Mouse (Mus musculus): ENCODE measurements at regions not wholly inside any gene's neighbourhood (a gene's known extent, or its start where the extent isn't known, plus 50 kb on each side); places are given as distances from the start of the nearest gene placed in this dataset.
"Not testable (repeated sequence)": the region's sequence is repeated elsewhere in the genome, so short reads cannot be mapped to it uniquely, and the experiment has no call there.

DNA sequence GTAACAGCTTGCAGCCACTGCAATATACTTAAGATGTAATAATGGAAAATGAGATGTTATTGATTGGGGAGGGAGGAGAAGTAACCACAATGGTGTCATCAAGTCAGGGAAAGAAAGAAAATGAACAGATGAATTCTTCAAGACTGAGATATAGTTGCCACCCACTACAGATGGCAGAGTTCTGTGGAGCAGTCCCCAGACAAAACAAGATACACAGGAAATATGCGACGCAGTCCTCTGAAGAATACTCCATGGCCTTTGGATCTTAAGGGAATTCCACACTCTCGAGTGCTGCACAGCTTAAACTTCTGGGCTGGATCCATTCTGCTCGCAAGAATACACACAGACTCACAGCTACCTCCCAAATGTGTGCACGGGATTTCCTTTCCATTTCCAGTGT lies 113.4 kb downstream of the Sox4 start:
- DNase-seq (ENCODE audit: low spot score), result no peak

- DNase-seq (ENCODE audit: low spot score), result no peak
These were observed 114.4 kb downstream of the Sox4 start for GRCm38 (mm10) chr13:28839084-28839483.

GRCm38 (mm10) chr13:28838216-28838615 lies 115.3 kb downstream of the Sox4 start:
- no peak for DNase-seq (ENCODE audit: low spot score)

GRCm38 (mm10) chr13:28837196-28837595 lies 116.3 kb downstream of the Sox4 start:
- DNase-seq (ENCODE audit: low spot score), result not testable (repeated sequence)

DNA sequence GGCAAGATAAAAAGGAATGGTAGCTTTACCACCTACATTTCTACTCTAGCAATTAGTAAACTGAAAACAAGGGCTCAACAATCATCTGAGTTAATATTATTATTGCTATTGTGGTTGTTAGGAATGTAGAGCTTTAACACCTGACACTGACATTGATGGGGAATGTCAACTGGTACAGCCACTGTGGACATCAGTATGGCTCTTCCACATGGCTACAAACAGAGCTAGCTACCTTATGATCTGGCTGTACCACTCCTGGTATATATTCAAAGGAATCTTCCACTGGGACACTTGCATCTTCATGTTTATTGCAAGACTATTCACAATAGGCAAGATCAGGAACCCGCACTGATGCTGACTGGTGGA lies 119.8 kb downstream of the Sox4 start:
- DNase-seq (ENCODE audit: low spot score), result no peak

GRCm38 (mm10) chr13:28832855-28833699 lies 120.4 kb downstream of the Sox4 start:
- no peak for DNase-seq (ENCODE audit: low spot score)

DNA sequence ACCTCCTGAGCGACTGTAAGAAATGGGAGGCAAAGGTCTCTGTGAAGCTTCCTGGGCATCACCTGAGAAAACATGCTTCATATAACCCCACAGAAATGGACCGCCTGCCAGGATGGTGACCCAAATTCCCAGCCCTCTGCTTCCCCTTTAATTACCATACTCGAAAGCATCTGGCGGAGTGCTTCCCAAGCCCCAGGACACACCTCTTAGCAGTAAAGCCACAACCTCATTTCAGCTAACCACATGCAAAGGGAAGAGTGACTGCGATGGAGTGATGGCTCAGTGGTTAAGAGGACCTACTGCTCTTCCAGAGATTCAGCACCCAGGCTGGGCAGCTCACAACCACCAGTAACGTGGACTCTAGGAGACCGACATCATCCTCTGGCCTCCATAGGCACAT lies 127.2 kb downstream of the Sox4 start:
- no peak for DNase-seq (ENCODE audit: low spot score)

- no peak for DNase-seq (ENCODE audit: low spot score)
These were observed 129.5 kb downstream of the Sox4 start for GRCm38 (mm10) chr13:28823985-28824384.

DNA sequence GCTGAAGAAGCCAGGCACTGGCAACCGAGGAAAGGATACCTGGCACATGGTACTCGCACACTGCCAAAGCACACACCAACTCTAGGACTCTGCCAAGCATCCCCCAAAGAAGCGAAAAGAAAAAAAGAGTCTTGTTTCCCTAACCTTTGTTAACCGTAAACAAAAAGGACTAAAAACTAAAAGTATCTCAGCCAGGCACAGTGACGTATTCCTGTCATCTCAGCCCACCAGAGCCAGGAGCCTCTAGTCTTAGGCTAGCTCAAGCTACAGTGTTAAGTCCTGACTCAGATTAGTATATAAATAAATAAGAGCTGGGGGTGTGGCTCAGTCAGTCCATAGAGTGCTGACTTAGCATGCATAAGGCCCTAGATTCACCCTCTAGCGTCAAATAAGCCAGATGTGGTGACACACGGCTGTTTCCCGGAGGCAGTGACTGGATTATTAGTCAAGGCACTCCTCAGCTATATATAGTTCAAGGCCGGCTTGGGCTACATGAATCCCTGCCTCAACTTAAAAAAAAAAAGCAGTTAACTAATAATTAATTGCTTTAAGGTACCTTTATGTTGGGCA lies 130.1 kb downstream of the Sox4 start:
- DNase-seq (ENCODE audit: low spot score), result no peak

- no peak for DNase-seq (ENCODE audit: low spot score)
These were observed 132.5 kb downstream of the Sox4 start for GRCm38 (mm10) chr13:28820868-28821533.

GRCm38 (mm10) chr13:28814127-28814526 lies 139.4 kb downstream of the Sox4 start:
- DNase-seq (ENCODE audit: low spot score), result no peak

- DNase-seq (ENCODE audit: low spot score), result no peak
These were observed 141.6 kb downstream of the Sox4 start for GRCm38 (mm10) chr13:28811667-28812575.

DNA sequence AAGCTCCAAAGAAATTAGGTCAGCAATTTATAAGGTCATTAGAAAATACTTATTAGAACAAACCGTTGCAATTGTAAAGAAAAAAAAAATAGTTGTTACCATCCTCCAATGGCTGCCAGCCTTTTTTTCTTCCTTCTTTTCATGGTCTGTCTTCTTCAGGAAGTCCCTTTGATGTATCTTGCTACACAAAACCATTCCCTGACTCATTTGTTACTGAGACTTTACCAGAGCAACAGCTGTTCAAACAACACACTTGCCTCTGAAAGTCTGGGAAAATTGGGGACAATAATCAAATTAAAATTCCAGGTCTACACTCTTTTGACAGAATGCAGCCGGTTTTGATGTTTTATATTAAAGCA lies 142.5 kb downstream of the Sox4 start:
- no peak for DNase-seq (ENCODE audit: low spot score)

DNA sequence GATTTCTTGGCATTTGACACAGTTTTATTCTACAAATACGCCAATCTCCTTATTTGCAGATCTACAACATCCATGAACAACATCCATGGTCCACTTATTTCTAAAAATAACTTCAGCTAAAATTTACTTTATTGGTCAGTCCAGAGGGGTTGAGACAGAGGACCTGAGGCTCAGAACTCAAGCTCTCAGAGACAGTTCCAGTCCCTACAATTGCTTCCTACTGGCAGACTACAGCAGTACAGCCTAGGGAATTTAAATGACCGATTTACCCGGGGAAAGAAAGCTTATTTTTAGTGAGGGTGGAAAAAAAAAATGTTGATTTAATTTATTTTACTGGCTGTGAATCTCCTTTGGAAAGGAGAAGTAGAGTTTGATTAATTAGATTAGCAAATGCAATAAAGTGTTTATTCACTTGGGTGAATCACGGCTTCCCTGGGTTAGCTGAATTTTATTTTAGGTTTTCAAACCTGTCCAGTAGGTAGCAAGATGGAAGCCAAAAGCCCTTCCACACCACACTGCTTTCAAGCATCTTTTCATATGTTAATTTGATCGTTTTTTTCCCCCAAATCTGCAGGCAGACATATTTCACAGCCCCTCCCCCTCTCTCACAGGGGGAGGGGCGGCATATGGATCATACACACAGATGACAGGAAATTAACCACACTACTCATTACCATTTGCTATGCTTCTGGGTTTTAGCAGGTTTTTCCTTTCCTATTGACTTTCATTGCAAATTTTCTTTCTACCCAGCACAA lies 143.0 kb downstream of the Sox4 start:
- no peak for DNase-seq (ENCODE audit: low spot score)

- DNase-seq (ENCODE audit: low spot score), result no peak
These were observed 148.2 kb downstream of the Sox4 start for GRCm38 (mm10) chr13:28805302-28805701.

GRCm38 (mm10) chr13:28801210-28801954 lies 152.1 kb downstream of the Sox4 start:
- DNase-seq (ENCODE audit: low spot score), result no peak

- no peak for DNase-seq (ENCODE audit: low spot score)
These were observed 152.8 kb downstream of the Sox4 start for GRCm38 (mm10) chr13:28800676-28801075.

DNA sequence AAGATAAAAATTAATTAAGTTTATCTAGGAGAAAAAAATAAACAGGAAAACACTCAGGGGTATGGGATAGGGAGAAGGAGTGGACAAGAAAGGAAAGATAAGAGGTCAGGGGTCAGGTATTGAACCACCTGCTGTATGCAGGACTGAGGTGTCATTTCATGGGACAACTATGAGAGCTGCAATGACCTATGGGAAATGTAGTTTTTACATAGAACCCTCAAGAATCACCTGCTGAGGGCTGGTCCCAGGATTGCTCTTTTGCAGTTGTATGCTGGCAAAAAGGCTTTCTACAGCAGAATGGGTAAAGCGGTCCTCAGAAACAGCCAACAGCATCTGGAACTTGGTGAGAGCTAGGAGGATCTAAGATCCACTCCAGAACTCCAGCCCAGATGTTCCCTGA lies 154.0 kb downstream of the Sox4 start:
- DNase-seq (ENCODE audit: low spot score), result no peak

DNA sequence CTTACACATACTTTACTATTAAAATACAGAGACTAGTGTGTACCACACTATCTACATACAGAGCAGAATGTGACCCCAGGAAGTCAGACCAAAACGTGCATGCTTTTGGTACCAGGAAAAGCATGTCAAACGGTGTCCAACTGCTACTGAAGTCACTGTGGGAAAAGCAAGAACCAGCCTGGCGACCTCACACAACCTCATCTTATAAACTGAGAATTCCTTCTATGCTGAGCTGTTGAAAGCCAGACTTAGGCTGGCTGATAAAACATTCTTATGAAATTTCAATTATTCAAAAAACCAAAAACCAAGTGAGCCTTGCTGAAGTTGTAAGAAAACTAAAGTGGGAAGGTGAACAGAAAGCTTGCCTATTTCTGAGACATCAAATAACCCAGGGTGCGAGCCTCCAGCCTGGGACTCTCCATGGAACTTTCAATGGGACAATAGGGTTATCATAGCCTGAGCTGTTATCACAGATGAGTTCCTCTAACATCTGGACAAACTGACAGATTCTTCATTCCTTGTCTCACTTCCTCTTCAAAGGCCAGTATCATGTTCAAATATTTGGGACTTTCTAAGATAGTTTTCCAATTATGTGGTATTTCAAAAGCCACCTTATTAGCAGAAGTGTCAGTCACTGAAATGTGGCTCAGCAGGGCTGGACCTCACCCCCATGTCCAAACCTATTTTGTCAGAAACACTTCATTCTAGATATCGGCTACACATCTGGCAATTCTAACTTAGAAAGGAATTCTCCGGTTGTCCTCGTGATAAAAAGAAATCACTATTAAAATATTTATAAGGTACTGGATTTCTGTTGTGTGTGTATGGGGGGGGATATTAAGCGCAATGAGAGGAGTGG lies 155.7 kb downstream of the Sox4 start:
- no peak for DNase-seq (ENCODE audit: low spot score)

DNA sequence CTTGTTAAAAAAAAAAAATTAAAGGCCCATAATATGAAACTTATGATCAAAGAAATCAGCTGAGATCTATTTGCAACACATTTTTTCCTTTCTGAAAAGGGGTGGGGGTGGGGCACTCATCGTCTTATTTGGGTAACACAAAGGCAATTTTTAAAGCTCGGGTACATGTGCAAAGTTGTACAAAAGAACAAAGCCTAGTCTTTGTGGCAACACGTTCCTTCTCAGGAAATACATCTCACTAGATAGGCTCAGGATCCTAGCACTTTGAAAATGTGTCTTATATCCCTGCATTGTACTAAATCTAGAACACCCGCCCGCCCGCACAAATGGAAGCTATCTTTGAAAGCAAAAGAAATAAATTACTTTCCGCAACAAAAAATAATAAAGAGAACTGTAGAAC lies 158.2 kb downstream of the Sox4 start:
- DNase-seq (ENCODE audit: low spot score), result no peak

Data from spleen, adult 12 weeks (tissue).